Mouse (Mus musculus) WW6 (cell line): ENCODE measurements at regions not wholly inside any gene's neighbourhood (a gene's known extent, or its start where the extent isn't known, plus 50 kb on each side); places are given as distances from the start of the nearest gene placed in this dataset.

Experiments
- DNase-seq: peaks from one replicate; pipeline ENCODE4 v3.0.0-alpha.2; 2013; ENCODE audit warnings: low read depth, low spot score

GRCm38 (mm10) chr2:161166681-161167080 lies 57.8 kb upstream of the Chd6 start:
- DNase-seq, result no peak

- no peak for DNase-seq
Observed at GRCm38 (mm10) chr2:161165495-161165894, 56.6 kb upstream of the Chd6 start.

GRCm38 (mm10) chr2:161164320-161164719 lies 55.4 kb upstream of the Chd6 start:
- no peak for DNase-seq
